ENCODE assay signal across 21 mouse cellular contexts in genomic region chr10:8921098-8921693, GRCm38 (mm10). TPM values are rescaled to one million over a fixed set of nuclear protein-coding genes. Genes with fewer than 3 reads are reported as not detected.
DNase-seq lines count a peak whose midpoint lies in the region; ATAC-seq and TF ChIP-seq lines count a peak whose summit lies in the region.
"Had no signal": no experiment of that assay in that cellular context is flagged by ENCODE, and none has a peak within 500 bp of the region (broad histone marks: within the 10 kb centered on the region; RNA-seq: fewer than 3 reads in every experiment).

No protein-coding gene starts in this region.

- ATAC-seq in forebrain, embryonic 14.5 days: 0 out of 2 replicates have a peak, but pooled peaks have one; percentile 29
- peak; percentile 27; the same call in 1 of the 2 replicates for ATAC-seq in hindbrain, embryonic 14.5 days (ENCODE audit: low FRiP score)
- ATAC-seq in midbrain, embryonic 15.5 days (replicated peaks): peak; percentile 60; the same call in 1 of the 2 replicates
- ATAC-seq: activated CD4-positive, CD25-positive, alpha-beta regulatory T cell, adult 4 months; liver, embryonic 12.5 days; Patski had no signal

- no peak for TF ChIP-seq CTCF in brain, embryonic 14.5 days (IDR thresholded peaks at IDR 0.05; ENCODE audit: borderline replicate concordance, extremely low read depth, insufficient read depth, insufficient read length)

- peak; percentile 72 for DNase-seq in brain, embryonic 14.5 days (ENCODE audit: low read depth)
- DNase-seq in forebrain, embryonic 14.5 days (ENCODE audit: low spot score): peak; percentile 46
- no peak for DNase-seq in hindbrain, embryonic 14.5 days (ENCODE audit: low spot score)
- DNase-seq in thymus, postnatal 36 days: no peak
- no peak for DNase-seq in cerebellum, adult 11 months
- DNase-seq in urinary bladder, postnatal 36 days (ENCODE audit: low spot score in 2 of 2): no peak
- DNase-seq: adrenal gland, postnatal 25 days; cerebellum, adult 9-11 months; kidney, adult 18-20 months; kidney, postnatal 10 days; lung, embryonic 14.5 days had no signal

- H3K36me3 ChIP-seq in forebrain, embryonic 14.5 days (ENCODE audit: control insufficient read depth, insufficient read depth, low read length): no peaks in the 10 kb centered on the region
- H3K36me3 ChIP-seq in hindbrain, embryonic 14.5 days (replicated peaks; ENCODE audit: control insufficient read depth, insufficient read depth): no peaks in the 10 kb centered on the region
- no peaks in the 10 kb centered on the region for H3K36me3 ChIP-seq in midbrain, embryonic 15.5 days (replicated peaks)
- H3K36me3 ChIP-seq: heart, embryonic 12.5 days; liver, embryonic 12.5 days; neural tube, embryonic 13.5 days had no signal

- H3K27ac ChIP-seq in forebrain, embryonic 14.5 days (ENCODE audit: low read depth, low read length): no peak overlapping the region; the same call in 1 of the 2 replicates
- H3K27ac ChIP-seq in hindbrain, embryonic 14.5 days: no peak overlapping the region
- H3K27ac ChIP-seq in midbrain, embryonic 15.5 days: peak overlapping the region; percentile 31; the same call in 1 of the 2 replicates
- H3K27ac ChIP-seq: layer of hippocampus, adult 2 months; left cerebral cortex, adult 2 months; liver, embryonic 12.5 days; macrophage; neural tube, embryonic 13.5 days had no signal

- H3K4me3 ChIP-seq in forebrain, embryonic 14.5 days (ENCODE audit: low read depth, low read length): no peak overlapping the region
- H3K4me3 ChIP-seq in hindbrain, embryonic 14.5 days (replicated peaks; ENCODE audit: low read length): no peak overlapping the region
- H3K4me3 ChIP-seq in midbrain, embryonic 15.5 days: no peak overlapping the region
- H3K4me3 ChIP-seq: erythroblast, embryonic 14.5 days; heart, embryonic 12.5 days; layer of hippocampus, adult 2 months; left cerebral cortex, adult 2 months; liver, embryonic 12.5 days; neural tube, embryonic 13.5 days had no signal

- WGBS in forebrain, embryonic 14.5 days: 43% methylated on average over 11 of the region's 11 CpGs
- 52% methylated on average over 11 of the region's 11 CpGs for WGBS in hindbrain, embryonic 14.5 days
- 27% methylated on average over 11 of the region's 11 CpGs for WGBS in midbrain, embryonic 15.5 days

- H3K9ac ChIP-seq in forebrain, embryonic 14.5 days (ENCODE audit: low read length): no peak overlapping the region
- no peak overlapping the region for H3K9ac ChIP-seq in hindbrain, embryonic 14.5 days
- H3K9ac ChIP-seq in midbrain, embryonic 15.5 days: no peak overlapping the region
- H3K9ac ChIP-seq: heart, embryonic 12.5 days; liver, embryonic 12.5 days; lung, embryonic 14.5 days; neural tube, embryonic 13.5 days had no signal

- H3K4me1 ChIP-seq in forebrain, embryonic 14.5 days (ENCODE audit: control insufficient read depth, insufficient read depth, low read length): peaks cover 2% of the 10 kb centered on the region; the same call in 1 of the 2 replicates
- H3K4me1 ChIP-seq in hindbrain, embryonic 14.5 days (replicated peaks; ENCODE audit: control insufficient read depth, insufficient read depth, low read length): no peaks in the 10 kb centered on the region
- peaks cover 10% of the 10 kb centered on the region for H3K4me1 ChIP-seq in midbrain, embryonic 15.5 days
- H3K4me1 ChIP-seq: neural tube, embryonic 13.5 days had no signal

- H3K9me3 ChIP-seq in forebrain, embryonic 14.5 days (replicated peaks; ENCODE audit: control insufficient read depth, low read length): no peaks in the 10 kb centered on the region
- no peaks in the 10 kb centered on the region for H3K9me3 ChIP-seq in hindbrain, embryonic 14.5 days (ENCODE audit: control insufficient read depth, low read length)
- no peaks in the 10 kb centered on the region for H3K9me3 ChIP-seq in midbrain, embryonic 15.5 days
- H3K9me3 ChIP-seq: heart, embryonic 12.5 days; liver, embryonic 12.5 days; neural tube, embryonic 13.5 days had no signal

- no peak for TF ChIP-seq POLR2A in brain, embryonic 14.5 days (IDR thresholded peaks at IDR 0.05; ENCODE audit: borderline replicate concordance, extremely low read depth, insufficient read depth, insufficient read length, poor library complexity, severe bottlenecking)

- no peak overlapping the region for H3K4me2 ChIP-seq in forebrain, embryonic 14.5 days (ENCODE audit: low read length)
- no peak overlapping the region for H3K4me2 ChIP-seq in hindbrain, embryonic 14.5 days (replicated peaks)
- H3K4me2 ChIP-seq in midbrain, embryonic 15.5 days: no peak overlapping the region
- H3K4me2 ChIP-seq: heart, embryonic 12.5 days; liver, embryonic 12.5 days; lung, embryonic 14.5 days; neural tube, embryonic 13.5 days had no signal

- H3K27me3 ChIP-seq in forebrain, embryonic 14.5 days (replicated peaks; ENCODE audit: control insufficient read depth, insufficient read depth, low read length): no peaks in the 10 kb centered on the region
- H3K27me3 ChIP-seq in hindbrain, embryonic 14.5 days (ENCODE audit: control insufficient read depth, insufficient read depth, low read length): no peaks in the 10 kb centered on the region
- H3K27me3 ChIP-seq in midbrain, embryonic 15.5 days (replicated peaks): no peaks in the 10 kb centered on the region
- H3K27me3 ChIP-seq: heart, embryonic 12.5 days; liver, embryonic 12.5 days; neural tube, embryonic 13.5 days; Patski had no signal

RNA-seq across cellular contexts. Expression of gene Sash1, which starts 35.3 kb away (rescaled TPM):
- 10.6 and 18.0 TPM in 2 replicates for polyA plus RNA-seq in brain, embryonic 14.5 days (2012; rRNA removed)
- polyA plus RNA-seq in forebrain, embryonic 14.5 days (2014; fragmentation: Nextera tagmentation; extraction: Ambion mirVana): 1.9 and 2.2 TPM in 2 replicates
- polyA plus RNA-seq in hindbrain, embryonic 14.5 days (2014; fragmentation: Nextera tagmentation; extraction: Ambion mirVana): 4.0 and 5.3 TPM in 2 replicates
- polyA plus RNA-seq in midbrain, embryonic 15.5 days (2015; fragmentation: Nextera tagmentation; extraction: Ambion mirVana): 3.1 and 3.3 TPM in 2 replicates

Comparison
In these comparisons a context has a peak if more than half of its experiments do, and no peak if none do; other contexts are left out.
1. DNase-seq: peak in brain, embryonic 14.5 days (single experiment) and forebrain, embryonic 14.5 days (single experiment); none in hindbrain, embryonic 14.5 days (single experiment), thymus, postnatal 36 days (0 of 2), cerebellum, adult 11 months (single experiment) and urinary bladder, postnatal 36 days (0 of 2).
2. Peak in every context shown above with its lines, with median percentiles within 50 percentile points of each other: ATAC-seq.